Mouse (Mus musculus) limb, embryonic 14.5 days (tissue): Measurements from ENCODE around the gene Mras. TPM values are rescaled to one million over a fixed set of nuclear protein-coding genes. Genes with fewer than 3 reads are reported as not detected.

Experiments
- ATAC-seq: fragments of 200-750 bp; cut with Nextera tagmentation; 2 replicates; pipeline ENCODE4 v1.8.0; 2017; ENCODE audit warnings: low read depth, moderate number of reproducible peaks, moderate TSS enrichment; ENCODE audit not compliant: low FRiP score
- DNase-seq: peaks from one replicate; pipeline ENCODE4 v3.0.0-alpha.2; 2015; ENCODE audit warnings: low spot score
- H3K27ac ChIP-seq: fragments of 300-500 bp; sonication (generic); replicated peaks from 2 replicates; pipeline ENCODE4 v1.5.1; 2014; ENCODE audit warnings: low read depth, mild to moderate bottlenecking, low read length, moderate library complexity, mixed read lengths
- H3K27me3 ChIP-seq: fragments of 300-500 bp; sonication (generic); 2 replicates; pipeline ENCODE4 v1.6.1; 2014; ENCODE audit warnings: low read length, mixed read lengths; ENCODE audit not compliant: control insufficient read depth, insufficient read depth
- H3K36me3 ChIP-seq: fragments of 300-500 bp; sonication (generic); 2 replicates; pipeline ENCODE4 v1.6.1; 2014; ENCODE audit warnings: mild to moderate bottlenecking, low read length, moderate library complexity, mixed read lengths; ENCODE audit not compliant: control insufficient read depth, insufficient read depth
- H3K4me1 ChIP-seq: fragments of 300-500 bp; sonication (generic); 2 replicates; pipeline ENCODE4 v1.6.1; 2014; ENCODE audit warnings: antibody characterized with exemption, low read length, mixed read lengths; ENCODE audit not compliant: control insufficient read depth, insufficient read depth
- H3K4me2 ChIP-seq: fragments of 300-500 bp; sonication (generic); replicated peaks from 2 replicates; pipeline ENCODE4 v1.6.1; 2014; ENCODE audit warnings: low read depth, mild to moderate bottlenecking, low read length, moderate library complexity; ENCODE audit not compliant: severe bottlenecking
- H3K4me3 ChIP-seq: fragments of 300-500 bp; sonication (generic); replicated peaks from 2 replicates; pipeline ENCODE4 v1.5.1; 2014; ENCODE audit warnings: low read length
- H3K9ac ChIP-seq: fragments of 300-500 bp; sonication (generic); 2 replicates; pipeline ENCODE4 v1.6.1; 2014; ENCODE audit warnings: mild to moderate bottlenecking, low read depth, low read length, moderate library complexity; ENCODE audit not compliant: severe bottlenecking
- H3K9me3 ChIP-seq: fragments of 300-500 bp; sonication (generic); 2 replicates; pipeline ENCODE4 v1.6.1; 2016; ENCODE audit warnings: low read length; ENCODE audit not compliant: control insufficient read depth
- POLR2A ChIP-seq: fragments of 200-500 bp; IDR thresholded peaks from 2 replicates; pipeline ENCODE4 v1.8.0; 2012; ENCODE audit warnings: inconsistent platforms, mild to moderate bottlenecking, moderate library complexity, borderline replicate concordance; ENCODE audit not compliant: insufficient read depth, insufficient read length; ENCODE audit errors: extremely low read depth
- WGBS: fragments of 180-500 bp; shearing (Covaris S2); extraction: QIAGEN DNeasy Blood & Tissue Kit; methylation state at CpG from one replicate; pipeline ENCODE4 v1.1.7; 2014; 5-methylcytosine and 5-hydroxymethylcytosine counted together
- polyA plus RNA-seq, 2 experiments: library from polyadenylated mRNA; depleted of rRNA in 1 of 2; stranded (reverse) in 1 of 2; unstranded in 1 of 2; fragments of >200 nt; fragmentation: Nextera tagmentation in 1 of 2; extraction: Ambion mirVana in 1 of 2; gene quantifications; 2 replicates each; pipeline versions ENCODE4 v1.2.1 to v1.2.3; 2012 to 2014

Gene Mras
- polyA plus RNA-seq, 2 experiments, result 23.3 to 23.7 TPM

- no peak overlapping the region for H3K9ac ChIP-seq
- no peak overlapping the region for H3K4me3 ChIP-seq
- no peaks in the 10 kb centered on the region for H3K27me3 ChIP-seq
- H3K4me2 ChIP-seq, result no peak overlapping the region
- no peaks in the 10 kb centered on the region for H3K9me3 ChIP-seq
- DNase-seq (no peak), ATAC-seq (peak; percentile 9; the same call in 1 of the 2 replicates)
- no peak for TF ChIP-seq POLR2A
- no peaks in the 10 kb centered on the region for H3K36me3 ChIP-seq
- no peak overlapping the region for H3K27ac ChIP-seq
- WGBS, result 57% methylated on average over 11 of the region's 11 CpGs
- peaks cover 44% of the 10 kb centered on the region for H3K4me1 ChIP-seq
Measured at GRCm38 (mm10) chr9:99428601-99429331, 8.4 kb downstream of the Mras start.

- peaks cover 54% of the 10 kb centered on the region for H3K4me1 ChIP-seq
- no peak overlapping the region for H3K4me3 ChIP-seq
- H3K27ac ChIP-seq, result no peak overlapping the region
- no peak overlapping the region for H3K4me2 ChIP-seq
- no peaks in the 10 kb centered on the region for H3K9me3 ChIP-seq
- ATAC-seq (no peak), DNase-seq (no peak)
- H3K9ac ChIP-seq, result no peak overlapping the region
- no peaks in the 10 kb centered on the region for H3K27me3 ChIP-seq
- WGBS, result 53% methylated on average over 9 of the region's 9 CpGs
- 0 out of 2 replicates have a peak, but pooled peaks cover under 1% of the 10 kb centered on the region for H3K36me3 ChIP-seq
- TF ChIP-seq POLR2A, result no peak
Measured at GRCm38 (mm10) chr9:99425262-99425661, 11.9 kb downstream of the Mras start.

- Histone ChIP-seq H3K9me3 (no peaks in the 10 kb centered on the region), H3K4me3 (no peak overlapping the region), H3K4me2 (no peak overlapping the region), H3K27ac (no peak overlapping the region), H3K9ac (no peak overlapping the region), H3K27me3 (no peaks in the 10 kb centered on the region), H3K4me1 (peaks cover 55% of the 10 kb centered on the region), H3K36me3 (0 out of 2 replicates have a peak, but pooled peaks cover 2% of the 10 kb centered on the region)
- no peak for TF ChIP-seq POLR2A
- no peak for DNase-seq
- 50% methylated on average over 4 of the region's 4 CpGs for WGBS
- ATAC-seq, result no peak
Measured at GRCm38 (mm10) chr9:99424574-99424863, 12.7 kb downstream of the Mras start.

GRCm38 (mm10) chr9:99423692-99424573 is 13.2 kb downstream of the Mras start:
- H3K4me1 ChIP-seq, result peaks cover 51% of the 10 kb centered on the region
- no peak overlapping the region for H3K4me3 ChIP-seq
- H3K4me2 ChIP-seq, result no peak overlapping the region
- TF ChIP-seq POLR2A, result no peak
- no peaks in the 10 kb centered on the region for H3K9me3 ChIP-seq
- H3K27me3 ChIP-seq, result no peaks in the 10 kb centered on the region
- H3K36me3 ChIP-seq, result 0 out of 2 replicates have a peak, but pooled peaks cover 2% of the 10 kb centered on the region
- DNase-seq (no peak), ATAC-seq (no peak)
- H3K9ac ChIP-seq, result no peak overlapping the region
- 59% methylated on average over 9 of the region's 9 CpGs for WGBS
- H3K27ac ChIP-seq, result no peak overlapping the region

- Histone ChIP-seq H3K36me3 (0 out of 2 replicates have a peak, but pooled peaks cover 2% of the 10 kb centered on the region), H3K9ac (no peak overlapping the region), H3K27me3 (no peaks in the 10 kb centered on the region), H3K27ac (no peak overlapping the region), H3K4me1 (peaks cover 61% of the 10 kb centered on the region), H3K4me3 (no peak overlapping the region), H3K9me3 (no peaks in the 10 kb centered on the region), H3K4me2 (no peak overlapping the region)
- no peak for TF ChIP-seq POLR2A
- 70% methylated on average over 3 of the region's 3 CpGs for WGBS
- DNase-seq (no peak), ATAC-seq (no peak)
Measured at GRCm38 (mm10) chr9:99421914-99422313, 15.3 kb downstream of the Mras start.
